Mouse (Mus musculus) kidney, embryonic 15.5 days (tissue): ENCODE data around the gene Slc2a13. TPM values are rescaled to one million over a fixed set of nuclear protein-coding genes. Genes with fewer than 3 reads are reported as not detected.

Experiments used
- ATAC-seq: fragments of 200-750 bp; cut with Nextera tagmentation; replicated peaks from 2 replicates; pipeline ENCODE4 v1.8.0; 2017; ENCODE audit warnings: moderate TSS enrichment; ENCODE audit not compliant: low FRiP score
- H3K27ac ChIP-seq: fragments of 300-500 bp; sonication (generic); 2 replicates; pipeline ENCODE4 v1.5.1; 2015; ENCODE audit warnings: mild to moderate bottlenecking, inconsistent platforms
- H3K27me3 ChIP-seq: fragments of 300-500 bp; sonication (generic); 2 replicates; pipeline ENCODE4 v1.6.1; 2015; ENCODE audit warnings: inconsistent platforms
- H3K36me3 ChIP-seq: fragments of 300-500 bp; sonication (generic); 2 replicates; pipeline ENCODE4 v1.6.1; 2015; ENCODE audit warnings: inconsistent platforms
- H3K4me1 ChIP-seq: fragments of 300-500 bp; sonication (generic); 2 replicates; pipeline ENCODE4 v1.6.1; 2015; ENCODE audit warnings: inconsistent platforms
- H3K4me2 ChIP-seq: fragments of 300-500 bp; sonication (generic); 2 replicates; pipeline ENCODE4 v1.6.1; 2015; ENCODE audit warnings: moderate library complexity, mild to moderate bottlenecking, inconsistent platforms
- H3K4me3 ChIP-seq: fragments of 300-500 bp; sonication (generic); replicated peaks from 2 replicates; pipeline ENCODE4 v1.5.1; 2015; ENCODE audit warnings: mild to moderate bottlenecking, inconsistent platforms
- H3K9ac ChIP-seq: fragments of 300-500 bp; sonication (generic); 2 replicates; pipeline ENCODE4 v1.6.1; 2015; ENCODE audit warnings: mild to moderate bottlenecking, inconsistent platforms
- H3K9me3 ChIP-seq: fragments of 300-500 bp; sonication (generic); replicated peaks from 2 replicates; pipeline ENCODE4 v1.6.1; 2016; ENCODE audit warnings: inconsistent platforms
- WGBS: fragments of 180-500 bp; shearing (Covaris S2); methylation state at CpG from one replicate; pipeline ENCODE4 v1.1.7; 2015; ENCODE audit warnings: mixed read lengths; 5-methylcytosine and 5-hydroxymethylcytosine counted together
- polyA plus RNA-seq: library from polyadenylated mRNA; unstranded; fragments of >200 nt; fragmentation: Nextera tagmentation; extraction: Ambion mirVana; gene quantifications from 2 replicates; pipeline ENCODE4 v1.2.1, GENCODE M21; 2015

The Slc2a13 gene
- polyA plus RNA-seq, 1 experiment from 2014 or later, result 2.1 TPM

GRCm38 (mm10) chr15:91495014-91495413 lies 78.0 kb downstream of the Slc2a13 start:
- no peak overlapping the region for H3K9ac ChIP-seq
- no peak overlapping the region for H3K27ac ChIP-seq
- H3K4me3 ChIP-seq, result no peak overlapping the region
- H3K27me3 ChIP-seq, result no peaks in the 10 kb centered on the region
- WGBS, result 69% methylated on average over 4 of the region's 4 CpGs
- H3K36me3 ChIP-seq, result no peaks in the 10 kb centered on the region
- H3K4me1 ChIP-seq, result no peaks in the 10 kb centered on the region
- H3K4me2 ChIP-seq, result no peak overlapping the region
- ATAC-seq, result no peak
- H3K9me3 ChIP-seq, result no peaks in the 10 kb centered on the region

GRCm38 (mm10) chr15:91479924-91480615 lies 93.0 kb downstream of the Slc2a13 start:
- Histone ChIP-seq H3K27ac (no peak overlapping the region), H3K4me2 (no peak overlapping the region), H3K27me3 (no peaks in the 10 kb centered on the region), H3K4me1 (no peaks in the 10 kb centered on the region), H3K4me3 (no peak overlapping the region), H3K36me3 (no peaks in the 10 kb centered on the region), H3K9ac (no peak overlapping the region), H3K9me3 (no peaks in the 10 kb centered on the region)
- no peak for ATAC-seq
- WGBS, result 92% methylated on average over 14 of the region's 14 CpGs

- H3K9ac ChIP-seq, result no peak overlapping the region
- no peaks in the 10 kb centered on the region for H3K4me1 ChIP-seq
- H3K9me3 ChIP-seq, result no peaks in the 10 kb centered on the region
- H3K4me3 ChIP-seq, result no peak overlapping the region
- no peaks in the 10 kb centered on the region for H3K36me3 ChIP-seq
- no peaks in the 10 kb centered on the region for H3K27me3 ChIP-seq
- H3K4me2 ChIP-seq, result no peak overlapping the region
- ATAC-seq, result no peak
- 42% methylated on average over 5 of the region's 5 CpGs for WGBS
- H3K27ac ChIP-seq, result no peak overlapping the region
These were observed 95.3 kb downstream of the Slc2a13 start for GRCm38 (mm10) chr15:91477766-91478165.

GRCm38 (mm10) chr15:91473690-91474409 lies 99.2 kb downstream of the Slc2a13 start:
- WGBS, result 84% methylated on average over 2 of the region's 2 CpGs
- Histone ChIP-seq H3K27ac (no peak overlapping the region), H3K36me3 (no peaks in the 10 kb centered on the region), H3K4me2 (no peak overlapping the region), H3K9ac (no peak overlapping the region), H3K4me3 (no peak overlapping the region), H3K4me1 (no peaks in the 10 kb centered on the region), H3K9me3 (no peaks in the 10 kb centered on the region), H3K27me3 (no peaks in the 10 kb centered on the region)
- ATAC-seq, result no peak

GRCm38 (mm10) chr15:91465331-91465730 lies 107.7 kb downstream of the Slc2a13 start:
- WGBS, result 74% methylated on average over 3 of the region's 3 CpGs
- H3K36me3 ChIP-seq, result no peaks in the 10 kb centered on the region
- H3K4me2 ChIP-seq, result no peak overlapping the region
- no peak overlapping the region for H3K9ac ChIP-seq
- no peaks in the 10 kb centered on the region for H3K9me3 ChIP-seq
- H3K4me3 ChIP-seq, result no peak overlapping the region
- ATAC-seq, result no peak
- H3K27ac ChIP-seq, result no peak overlapping the region
- no peaks in the 10 kb centered on the region for H3K4me1 ChIP-seq
- no peaks in the 10 kb centered on the region for H3K27me3 ChIP-seq

GRCm38 (mm10) chr15:91463857-91464435 lies 109.1 kb downstream of the Slc2a13 start:
- H3K9ac ChIP-seq, result no peak overlapping the region
- H3K9me3 ChIP-seq, result no peaks in the 10 kb centered on the region
- H3K36me3 ChIP-seq, result no peaks in the 10 kb centered on the region
- no peak overlapping the region for H3K27ac ChIP-seq
- no peak overlapping the region for H3K4me3 ChIP-seq
- no peak for ATAC-seq
- no peaks in the 10 kb centered on the region for H3K27me3 ChIP-seq
- H3K4me2 ChIP-seq, result no peak overlapping the region
- 88% methylated on average over 10 of the region's 10 CpGs for WGBS
- H3K4me1 ChIP-seq, result no peaks in the 10 kb centered on the region

- H3K9me3 ChIP-seq, result no peaks in the 10 kb centered on the region
- ATAC-seq, result no peak
- WGBS, result 80% methylated on average over 16 of the region's 16 CpGs
These were observed 109.9 kb downstream of the Slc2a13 start for GRCm38 (mm10) chr15:91463026-91463661.

GRCm38 (mm10) chr15:91461940-91462339 lies 111.1 kb downstream of the Slc2a13 start:
- H3K4me3 ChIP-seq, result no peak overlapping the region
- H3K36me3 ChIP-seq, result no peaks in the 10 kb centered on the region
- ATAC-seq, result no peak
- no peaks in the 10 kb centered on the region for H3K4me1 ChIP-seq
- H3K9ac ChIP-seq, result no peak overlapping the region
- no peaks in the 10 kb centered on the region for H3K27me3 ChIP-seq
- no peaks in the 10 kb centered on the region for H3K9me3 ChIP-seq
- no peak overlapping the region for H3K4me2 ChIP-seq
- WGBS, result 68% methylated on average over 2 of the region's 2 CpGs
- no peak overlapping the region for H3K27ac ChIP-seq

More at GRCm38 (mm10) chr15:91463026-91463661, 109.9 kb downstream of the Slc2a13 start:
- Histone ChIP-seq H3K4me3 (no peak overlapping the region), H3K27ac (no peak overlapping the region), H3K27me3 (no peaks in the 10 kb centered on the region), H3K36me3 (no peaks in the 10 kb centered on the region), H3K9ac (no peak overlapping the region), H3K4me1 (no peaks in the 10 kb centered on the region), H3K4me2 (no peak overlapping the region)

GRCm38 (mm10) chr15:91457202-91457601 lies 115.9 kb downstream of the Slc2a13 start:
- peak; percentile 58; the same call in 1 of the 2 replicates for ATAC-seq
- WGBS, result 45% methylated on average over 2 of the region's 2 CpGs
- H3K4me2 ChIP-seq, result no peak overlapping the region

GRCm38 (mm10) chr15:91445399-91445798 lies 127.7 kb downstream of the Slc2a13 start:
- Histone ChIP-seq H3K4me3 (no peak overlapping the region), H3K27me3 (no peaks in the 10 kb centered on the region), H3K9me3 (no peaks in the 10 kb centered on the region; the same call in 1 of the 2 replicates), H3K9ac (no peak overlapping the region), H3K36me3 (no peaks in the 10 kb centered on the region), H3K27ac (no peak overlapping the region), H3K4me2 (no peak overlapping the region), H3K4me1 (peaks cover 9% of the 10 kb centered on the region)
- ATAC-seq, result no peak
- 83% methylated on average over 6 of the region's 6 CpGs for WGBS

More at GRCm38 (mm10) chr15:91457202-91457601, 115.9 kb downstream of the Slc2a13 start:
- Histone ChIP-seq H3K27ac (no peak overlapping the region), H3K36me3 (no peaks in the 10 kb centered on the region), H3K9ac (no peak overlapping the region), H3K27me3 (no peaks in the 10 kb centered on the region), H3K4me1 (no peaks in the 10 kb centered on the region), H3K4me3 (no peak overlapping the region), H3K9me3 (no peaks in the 10 kb centered on the region)

- Histone ChIP-seq H3K27me3 (no peaks in the 10 kb centered on the region), H3K9me3 (no peaks in the 10 kb centered on the region), H3K9ac (no peak overlapping the region), H3K36me3 (no peaks in the 10 kb centered on the region), H3K4me3 (no peak overlapping the region), H3K27ac (no peak overlapping the region), H3K4me1 (peaks cover 9% of the 10 kb centered on the region), H3K4me2 (no peak overlapping the region)
- WGBS, result 88% methylated on average over 8 of the region's 8 CpGs
- ATAC-seq, result no peak
These were observed 129.6 kb downstream of the Slc2a13 start for GRCm38 (mm10) chr15:91443449-91443848.

- no peak for ATAC-seq
- Histone ChIP-seq H3K36me3 (no peaks in the 10 kb centered on the region), H3K9me3 (no peaks in the 10 kb centered on the region), H3K9ac (no peak overlapping the region), H3K4me2 (no peak overlapping the region), H3K4me3 (no peak overlapping the region), H3K27ac (no peak overlapping the region), H3K4me1 (peaks cover 3% of the 10 kb centered on the region), H3K27me3 (no peaks in the 10 kb centered on the region)
- 67% methylated on average over 2 of the region's 2 CpGs for WGBS
These were observed 133.2 kb downstream of the Slc2a13 start for GRCm38 (mm10) chr15:91439883-91440282.
